Mouse (Mus musculus) cortical plate, adult 2 months (tissue): ENCODE results near the gene 9030025P20Rik. TPM values are rescaled to one million over a fixed set of nuclear protein-coding genes. Genes with fewer than 3 reads are reported as not detected.
"Not testable (repeated sequence)": the region's sequence is repeated elsewhere in the genome, so short reads cannot be mapped to it uniquely, and the experiment has no call there.

Experiments used
- H3K27ac ChIP-seq: fragments of 200-500 bp; 2 replicates; pipeline ENCODE4 v1.5.1; 2012; ENCODE audit warnings: low read length, control low read depth, inconsistent platforms; ENCODE audit not compliant: insufficient read depth
- H3K4me1 ChIP-seq: fragments of 200-500 bp; 2 replicates; pipeline ENCODE4 v1.6.1; 2011; ENCODE audit warnings: low read length; ENCODE audit not compliant: control insufficient read depth, insufficient read depth
- H3K4me3 ChIP-seq: fragments of 200-500 bp; 2 replicates; pipeline ENCODE4 v1.5.1; 2011; ENCODE audit warnings: mild to moderate bottlenecking, low read length, control low read depth; ENCODE audit not compliant: insufficient read depth
- CTCF ChIP-seq: fragments of 200-500 bp; IDR thresholded peaks from 2 replicates; pipeline ENCODE4 v1.5.1; 2011; ENCODE audit warnings: mild to moderate bottlenecking, control low read depth, low read length; ENCODE audit not compliant: insufficient read depth; ENCODE audit errors: extremely low read depth
- POLR2A ChIP-seq: fragments of 200-500 bp; IDR thresholded peaks from 2 replicates; pipeline ENCODE4 v1.6.1; 2011; ENCODE audit warnings: mild to moderate bottlenecking, low read length, control low read depth; ENCODE audit not compliant: insufficient read depth; ENCODE audit errors: extremely low read depth
- polyA plus RNA-seq: library from polyadenylated mRNA; depleted of rRNA; stranded (reverse); fragments of >200 nt; gene quantifications from 2 replicates; pipeline ENCODE4 v1.2.3, GENCODE M21; 2012

Gene 9030025P20Rik
- polyA plus RNA-seq, 1 experiment, result 16.3 TPM

DNA sequence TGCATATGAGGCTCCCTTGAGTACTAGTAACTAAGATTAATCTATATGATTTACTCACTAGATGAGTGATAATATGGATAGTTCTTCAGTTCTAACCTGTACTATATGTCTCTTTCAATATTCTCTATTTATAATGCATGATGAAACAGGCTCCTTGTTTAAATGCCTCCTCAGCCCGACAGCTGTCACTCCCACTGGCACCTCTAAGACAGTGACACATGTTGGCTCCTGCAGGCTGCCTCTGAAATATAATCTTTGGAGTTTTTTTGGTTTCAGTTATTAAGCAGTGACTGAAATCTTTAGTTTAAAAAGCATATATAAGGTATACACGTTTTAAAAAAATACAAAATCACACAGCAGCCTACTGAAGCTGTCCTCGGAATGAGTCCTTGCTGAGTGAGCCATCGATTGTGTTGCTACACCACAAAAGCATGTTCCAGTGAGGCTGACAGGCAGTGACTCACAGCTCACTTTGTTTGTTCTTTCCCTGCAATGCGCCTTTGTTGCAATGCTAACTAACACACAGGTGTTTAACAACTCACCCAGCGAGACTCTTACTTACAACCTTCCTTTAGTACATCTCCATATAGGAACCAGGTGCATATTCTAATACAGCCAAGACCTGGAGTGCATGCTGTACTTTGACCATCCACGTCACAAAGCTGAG lies 29.0 kb upstream of the 9030025P20Rik start:
- no peak overlapping the region for H3K27ac ChIP-seq
- TF ChIP-seq POLR2A, result no peak
- no peak for TF ChIP-seq CTCF
- H3K4me3 ChIP-seq, result no peak overlapping the region
- peaks cover 4% of the 10 kb centered on the region; the same call in 1 of the 2 replicates for H3K4me1 ChIP-seq

DNA sequence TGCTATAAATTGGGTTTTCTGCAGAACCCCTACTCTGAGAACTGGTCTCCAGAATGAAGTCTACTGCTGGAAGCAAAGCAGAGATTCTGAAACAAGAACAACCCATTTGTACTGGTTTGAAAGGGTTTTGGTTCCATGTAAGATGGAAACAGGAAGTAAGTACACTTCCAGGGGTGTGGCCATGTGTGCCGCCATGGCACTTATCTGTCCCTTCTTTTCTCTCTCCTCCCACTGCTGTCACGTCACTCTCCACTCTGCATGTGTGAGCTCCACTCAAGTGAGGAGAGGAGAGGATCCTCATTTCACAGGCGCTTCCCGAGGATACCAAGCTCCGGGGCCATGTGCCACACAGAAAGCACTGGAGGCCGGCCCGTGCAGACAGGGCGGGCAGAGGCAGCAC lies 24.8 kb upstream of the 9030025P20Rik start:
- TF ChIP-seq POLR2A, result no peak
- TF ChIP-seq CTCF, result no peak
- Histone ChIP-seq H3K4me3 (no peak overlapping the region), H3K4me1 (peaks cover 2% of the 10 kb centered on the region; the same call in 1 of the 2 replicates), H3K27ac (no peak overlapping the region)

DNA sequence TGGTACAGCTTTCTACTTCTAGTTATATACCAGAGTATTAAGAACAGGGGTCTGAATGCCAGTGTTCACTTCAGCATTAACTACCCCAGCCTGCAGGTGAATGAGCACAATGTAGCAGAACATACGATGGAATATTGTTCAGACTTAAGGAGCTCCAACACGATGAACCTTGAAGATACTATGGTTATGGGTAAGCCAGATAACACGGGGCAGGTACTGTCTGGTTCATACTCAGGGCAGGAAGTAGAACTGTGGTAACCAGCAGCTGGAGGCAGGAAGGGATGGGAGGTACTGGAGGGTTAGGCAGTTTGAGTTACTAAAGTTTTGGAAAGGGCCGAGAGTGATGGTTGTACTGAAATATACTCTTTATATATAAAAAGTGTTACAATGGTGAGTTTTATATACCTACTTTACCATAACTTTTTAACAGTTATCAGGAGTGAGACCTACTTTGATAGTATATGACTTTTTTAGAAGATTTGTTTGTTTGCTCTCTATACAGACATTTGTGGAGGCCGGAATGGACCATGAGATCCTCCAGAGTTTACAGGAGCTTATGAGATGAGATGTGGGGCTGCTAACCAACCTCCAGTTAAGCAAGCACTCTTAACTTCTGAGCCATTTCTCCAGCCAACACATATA lies 19.5 kb upstream of the 9030025P20Rik start:
- TF ChIP-seq POLR2A (no peak), CTCF (no peak)
- H3K4me3 ChIP-seq, result no peak overlapping the region
- H3K4me1 ChIP-seq, result peaks cover 1% of the 10 kb centered on the region; the same call in 1 of the 2 replicates
- H3K27ac ChIP-seq, result no peak overlapping the region

DNA sequence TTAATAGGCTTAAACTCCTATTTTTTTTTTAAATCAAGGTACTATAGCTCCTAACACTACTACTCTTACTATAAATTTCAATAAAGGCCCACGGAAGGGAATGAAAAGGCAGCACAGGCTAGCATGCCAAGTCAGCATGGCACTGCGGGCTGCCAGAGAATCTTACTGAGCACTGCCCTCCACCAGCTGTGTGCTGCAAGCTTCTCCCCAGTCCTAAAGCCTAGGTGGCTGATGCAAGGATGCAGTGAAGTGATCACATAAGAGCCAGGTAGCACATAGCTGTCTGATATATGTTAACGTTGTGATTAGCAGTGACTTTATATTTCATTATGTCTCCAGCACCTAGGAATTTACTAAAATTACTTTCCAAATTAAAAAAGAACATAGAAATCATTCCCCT lies 18.3 kb upstream of the 9030025P20Rik start:
- peaks cover 1% of the 10 kb centered on the region; the same call in 1 of the 2 replicates for H3K4me1 ChIP-seq
- TF ChIP-seq POLR2A (no peak), CTCF (no peak)
- H3K27ac ChIP-seq, result no peak overlapping the region
- peak overlapping the region; percentile 79; the same call in 1 of the 2 replicates for H3K4me3 ChIP-seq

DNA sequence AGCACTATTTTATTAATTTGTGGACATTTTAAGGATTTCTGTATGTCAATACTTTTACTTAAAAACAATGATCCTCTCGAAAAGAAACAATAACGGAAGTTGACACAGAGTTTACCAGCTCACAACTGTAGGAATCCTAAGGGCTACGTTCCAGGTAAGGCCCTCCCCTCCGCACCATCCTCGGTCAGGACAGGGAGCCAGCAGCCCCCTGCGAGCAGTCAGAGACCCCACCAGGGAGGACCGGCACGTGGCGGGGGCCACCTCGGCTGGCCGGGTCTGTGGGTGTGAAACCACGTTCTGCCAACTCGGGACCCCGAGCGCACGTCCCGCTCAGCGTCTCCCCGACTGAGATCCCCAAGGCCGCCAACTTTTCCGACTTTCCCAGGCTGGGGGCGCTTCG lies 17.7 kb upstream of the 9030025P20Rik start:
- no peak for TF ChIP-seq CTCF
- Histone ChIP-seq H3K4me3 (peak overlapping the region; percentile 79), H3K4me1 (peaks cover 1% of the 10 kb centered on the region; the same call in 1 of the 2 replicates), H3K27ac (no peak overlapping the region)

DNA sequence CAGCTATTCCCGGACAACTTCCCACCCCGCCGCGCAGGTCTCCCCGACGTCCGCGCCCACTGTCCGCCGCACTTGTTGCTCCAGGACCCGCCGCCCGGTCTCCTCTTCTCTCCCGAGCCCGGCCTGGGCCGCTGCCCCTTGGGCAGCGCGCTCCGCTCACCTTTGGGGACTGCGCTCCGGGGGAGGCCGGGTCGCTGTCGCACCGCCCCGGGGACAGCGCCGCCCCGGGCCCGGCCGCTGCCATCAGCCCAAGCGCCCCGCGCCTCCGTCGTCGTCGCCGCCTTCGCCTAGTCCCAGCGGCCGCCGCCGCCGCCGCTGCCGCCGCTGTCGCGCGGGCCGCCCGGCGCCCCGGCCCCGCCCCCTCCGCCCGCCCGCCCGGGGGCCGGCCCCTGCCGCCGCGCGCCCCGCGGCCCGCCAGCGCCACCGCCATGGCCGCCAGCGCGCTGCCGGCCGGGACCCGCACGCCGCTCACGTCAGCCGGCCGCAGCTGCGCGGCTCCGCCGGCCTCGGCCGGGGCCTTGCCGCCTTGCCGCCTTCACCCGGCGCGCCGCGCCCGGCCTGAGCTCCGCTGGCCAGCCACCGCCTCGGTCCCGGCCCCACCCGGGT lies 17.2 kb upstream of the 9030025P20Rik start, which contains the start of gene Phf10:
TSS of gene Phf10 (minus strand) at position 323 of the 606 bp plus-strand sequence.
- peak within 1 kb of the TSS; percentile 79 for H3K4me3 ChIP-seq
- not testable (repeated sequence) for H3K4me1 ChIP-seq, H3K27ac ChIP-seq

DNA sequence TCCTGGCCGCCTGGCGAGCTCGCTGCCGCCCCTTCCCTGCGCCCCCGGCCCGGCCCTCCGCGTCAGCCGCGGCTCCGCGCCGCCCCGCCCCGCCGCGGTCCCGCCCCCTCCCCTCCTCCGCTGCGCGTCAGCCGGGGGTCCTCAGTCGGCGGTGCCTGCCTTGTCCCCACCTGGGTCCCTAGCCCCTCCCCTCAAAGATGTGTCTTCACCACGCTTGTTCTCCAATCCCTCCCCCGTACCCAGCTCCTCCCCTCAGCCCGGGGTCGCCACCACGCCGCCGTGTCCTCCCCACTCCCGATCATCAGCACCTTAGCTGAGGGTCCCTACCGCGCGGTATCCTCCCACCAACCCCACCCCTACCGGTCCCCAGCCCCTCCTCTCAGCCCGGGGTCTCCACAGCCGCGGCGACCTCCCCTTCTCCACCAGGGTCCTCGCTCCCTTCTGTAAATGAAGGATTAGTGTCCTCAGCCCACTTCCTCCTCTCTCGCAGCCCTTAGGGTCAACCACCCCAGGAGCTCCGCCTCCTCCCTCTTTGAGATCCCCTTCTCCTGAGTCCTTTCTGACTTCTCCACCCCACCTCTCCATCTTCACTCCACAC lies 16.6 kb upstream of the 9030025P20Rik start:
- not testable (repeated sequence) for H3K4me3 ChIP-seq, H3K4me1 ChIP-seq, H3K27ac ChIP-seq

DNA sequence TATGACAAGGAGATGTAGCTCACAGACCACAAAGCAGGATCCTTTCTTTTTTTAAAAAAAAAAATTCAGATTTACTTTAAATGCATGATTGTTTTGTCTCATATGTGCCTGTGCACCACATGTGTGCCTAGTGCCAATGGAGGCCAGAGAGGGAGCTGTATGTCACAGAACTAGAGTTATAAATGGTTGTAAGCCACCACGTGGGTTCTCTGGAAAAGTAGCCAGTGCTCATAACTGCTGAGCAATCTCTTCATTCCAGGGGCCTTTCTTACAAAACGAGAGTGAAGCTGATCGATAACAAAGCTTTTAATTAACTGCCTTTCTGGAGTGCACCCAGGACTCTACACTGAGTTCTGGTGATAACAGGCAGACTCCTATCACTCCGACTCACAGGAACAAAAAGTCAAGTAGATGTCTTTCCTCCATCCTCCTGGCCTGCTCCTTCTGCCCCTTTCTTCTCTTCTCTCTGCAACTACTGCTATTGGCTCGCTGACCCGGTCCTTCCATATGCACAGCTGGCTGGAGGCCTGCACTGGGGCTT lies 9.8 kb upstream of the 9030025P20Rik start:
- not testable (repeated sequence) for H3K27ac ChIP-seq, H3K4me1 ChIP-seq, H3K4me3 ChIP-seq

DNA sequence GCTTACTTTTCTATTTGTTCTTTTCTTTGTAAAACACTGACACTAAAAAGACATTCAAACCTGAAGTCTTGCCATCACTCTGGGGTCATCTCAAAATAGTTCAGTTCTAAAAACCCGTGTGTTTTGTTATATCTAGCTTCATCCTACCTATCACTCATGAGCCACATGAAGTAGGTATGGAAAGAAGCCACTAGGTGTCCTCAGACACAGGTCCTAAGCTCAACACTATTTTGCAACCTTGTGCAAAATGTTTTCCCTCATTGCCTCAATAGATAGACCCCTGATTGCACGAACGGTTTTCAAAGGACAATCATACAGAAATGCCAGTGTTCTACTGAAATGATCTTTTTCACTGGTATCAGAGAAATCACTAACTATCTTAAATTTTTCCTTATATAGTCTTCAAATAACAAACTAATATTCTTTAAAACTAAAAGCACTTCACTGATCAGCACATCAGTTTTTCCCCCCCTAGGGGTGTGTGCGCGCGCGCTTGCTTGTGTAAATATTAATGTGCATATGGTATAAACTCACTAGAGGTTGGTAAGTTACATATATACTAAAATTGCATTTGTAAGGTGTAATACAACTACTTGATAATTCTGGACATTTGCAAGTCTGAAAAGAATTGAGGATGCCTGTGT lies 428 bp upstream of the 9030025P20Rik start:
- H3K27ac ChIP-seq, H3K4me3 ChIP-seq: not testable (repeated sequence)

DNA sequence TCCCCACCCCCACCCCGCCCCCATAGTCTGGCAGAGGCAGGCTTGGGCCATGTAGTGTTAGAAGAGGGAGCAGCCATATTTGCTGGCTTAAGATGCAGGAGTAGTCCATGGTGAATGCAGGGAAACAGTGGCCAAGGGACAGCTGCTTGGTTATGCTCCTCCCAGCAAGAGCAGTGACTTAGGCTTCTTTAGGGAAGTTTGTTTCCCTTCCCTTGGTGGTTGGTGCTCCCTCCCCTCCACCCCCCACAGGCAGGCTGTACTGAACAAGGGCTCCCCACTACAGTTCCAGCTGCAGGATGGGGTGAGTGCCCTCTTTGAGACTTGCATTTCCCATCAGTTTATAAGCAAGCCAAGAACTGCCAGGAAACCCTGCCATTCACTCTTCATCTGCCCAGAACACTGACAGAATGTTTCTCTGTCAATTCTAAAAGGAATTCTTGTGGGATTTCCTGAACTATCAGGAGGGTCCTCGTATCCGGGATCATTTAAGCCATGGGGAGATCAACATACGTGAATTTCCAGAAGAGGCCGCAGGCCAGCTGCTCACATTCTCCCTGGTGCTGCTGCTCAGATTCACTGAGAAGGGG lies 11.9 kb downstream of the 9030025P20Rik start:
- H3K4me3 ChIP-seq, H3K4me1 ChIP-seq, H3K27ac ChIP-seq: not testable (repeated sequence)

More for the DNA sequence above, 428 bp upstream of the 9030025P20Rik start:
- not testable (repeated sequence) for H3K4me1 ChIP-seq

DNA sequence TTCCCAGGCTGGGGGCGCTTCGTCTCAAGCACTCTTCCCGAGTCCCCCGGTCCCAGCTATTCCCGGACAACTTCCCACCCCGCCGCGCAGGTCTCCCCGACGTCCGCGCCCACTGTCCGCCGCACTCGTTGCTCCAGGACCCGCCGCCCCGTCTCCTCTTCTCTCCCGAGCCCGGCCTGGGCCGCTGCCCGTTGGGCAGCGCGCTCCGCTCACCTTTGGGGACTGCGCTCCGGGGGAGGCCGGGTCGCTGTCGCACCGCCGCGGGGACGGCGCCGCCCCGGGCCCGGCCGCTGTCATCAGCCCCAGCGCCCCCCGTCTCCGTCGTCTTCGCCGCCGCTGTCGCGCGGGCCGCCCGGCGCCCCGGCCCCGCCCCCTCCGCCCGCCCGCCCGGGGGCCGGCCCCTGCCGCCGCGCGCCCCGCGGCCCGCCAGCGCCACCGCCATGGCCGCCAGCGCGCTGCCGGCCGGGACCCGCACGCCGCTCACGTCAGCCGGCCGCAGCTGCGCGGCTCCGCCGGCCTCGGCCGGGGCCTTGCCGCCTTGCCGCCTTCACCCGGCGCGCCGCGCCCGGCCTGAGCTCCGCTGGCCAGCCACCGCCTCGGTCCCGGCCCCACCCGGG lies 14.4 kb downstream of the 9030025P20Rik start:
- H3K4me1 ChIP-seq, H3K4me3 ChIP-seq, H3K27ac ChIP-seq: not testable (repeated sequence)

DNA sequence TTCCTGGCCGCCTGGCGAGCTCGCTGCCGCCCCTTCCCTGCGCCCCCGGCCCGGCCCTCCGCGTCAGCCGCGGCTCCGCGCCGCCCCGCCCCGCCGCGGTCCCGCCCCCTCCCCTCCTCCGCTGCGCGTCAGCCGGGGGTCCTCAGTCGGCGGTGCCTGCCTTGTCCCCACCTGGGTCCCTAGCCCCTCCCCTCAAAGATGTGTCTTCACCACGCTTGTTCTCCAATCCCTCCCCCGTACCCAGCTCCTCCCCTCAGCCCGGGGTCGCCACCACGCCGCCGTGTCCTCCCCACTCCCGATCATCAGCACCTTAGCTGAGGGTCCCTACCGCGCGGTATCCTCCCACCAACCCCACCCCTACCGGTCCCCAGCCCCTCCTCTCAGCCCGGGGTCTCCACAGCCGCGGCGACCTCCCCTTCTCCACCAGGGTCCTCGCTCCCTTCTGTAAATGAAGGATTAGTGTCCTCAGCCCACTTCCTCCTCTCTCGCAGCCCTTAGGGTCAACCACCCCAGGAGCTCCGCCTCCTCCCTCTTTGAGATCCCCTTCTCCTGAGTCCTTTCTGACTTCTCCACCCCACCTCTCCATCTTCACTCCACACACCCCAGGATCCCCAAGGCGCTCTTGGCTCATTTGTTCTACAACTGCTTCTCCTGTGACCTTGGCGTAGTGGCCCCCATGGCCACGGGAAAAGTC lies 15.0 kb downstream of the 9030025P20Rik start:
- not testable (repeated sequence) for H3K4me1 ChIP-seq, H3K4me3 ChIP-seq, H3K27ac ChIP-seq

DNA sequence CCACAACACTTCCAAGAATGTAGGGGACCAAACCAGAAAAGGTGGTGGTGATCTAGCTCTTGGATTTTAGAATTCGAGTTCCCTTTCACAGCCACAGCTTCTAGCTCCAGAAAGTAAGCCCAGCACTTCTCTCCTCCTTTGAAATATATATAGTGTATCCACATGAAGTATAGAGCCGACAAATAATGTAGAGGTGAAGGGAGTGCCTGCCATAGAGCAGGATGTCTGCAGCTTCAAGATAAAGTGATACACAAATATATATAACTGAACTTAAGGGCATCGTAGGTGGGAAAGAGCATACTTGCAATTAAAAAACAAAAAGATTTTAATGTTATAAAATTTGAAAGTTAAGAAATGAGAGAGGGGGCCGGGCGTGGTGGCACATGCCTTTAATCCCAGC lies 15.9 kb downstream of the 9030025P20Rik start:
- H3K27ac ChIP-seq, H3K4me1 ChIP-seq, H3K4me3 ChIP-seq: not testable (repeated sequence)
